Mouse (Mus musculus) thymus, postnatal 36 days (tissue): ENCODE data around the gene Smap2.

ENCODE experiments used
- DNase-seq, 2 experiments: peaks; one replicate each; pipeline ENCODE4 v3.0.0; 2022; ENCODE audit warnings: mixed read lengths in 2 of 2

Smap2 gene

DNA sequence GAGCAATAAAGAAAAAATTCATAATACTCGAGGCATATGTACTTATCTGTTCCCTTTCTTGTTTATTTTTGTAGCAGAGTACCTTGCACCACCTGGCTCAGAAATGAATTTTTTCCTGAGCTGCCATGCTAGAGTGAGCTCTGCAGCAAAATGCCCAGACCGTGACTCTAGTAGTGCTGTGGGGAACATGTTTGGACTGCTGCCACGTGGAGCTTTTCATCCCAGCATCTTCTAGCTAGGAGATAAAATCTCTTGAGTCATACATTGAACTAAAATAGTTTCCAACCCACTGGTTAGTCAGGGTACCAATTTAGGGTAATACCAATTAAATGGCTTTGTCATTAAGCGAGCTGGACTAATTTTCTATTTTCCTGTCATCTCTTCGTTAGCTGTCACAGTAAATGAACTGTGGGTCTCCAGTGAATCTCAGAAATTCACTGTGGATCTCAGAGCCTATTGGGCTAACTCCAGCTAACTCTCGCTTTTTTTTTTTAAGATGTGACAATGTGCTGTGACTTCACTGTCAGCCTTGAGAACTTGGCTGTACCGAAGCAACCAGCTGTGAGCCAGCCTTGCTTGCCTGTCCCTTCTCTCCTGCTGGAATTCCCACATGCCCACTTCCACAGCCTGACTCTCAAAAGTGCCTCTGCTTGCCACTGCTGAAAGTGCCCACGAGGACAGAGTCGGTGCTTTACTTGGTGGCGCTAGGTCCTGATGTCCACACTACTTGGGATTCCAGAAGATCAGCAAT is 3.2 kb upstream of the Smap2 start:
- no peak for DNase-seq

DNA sequence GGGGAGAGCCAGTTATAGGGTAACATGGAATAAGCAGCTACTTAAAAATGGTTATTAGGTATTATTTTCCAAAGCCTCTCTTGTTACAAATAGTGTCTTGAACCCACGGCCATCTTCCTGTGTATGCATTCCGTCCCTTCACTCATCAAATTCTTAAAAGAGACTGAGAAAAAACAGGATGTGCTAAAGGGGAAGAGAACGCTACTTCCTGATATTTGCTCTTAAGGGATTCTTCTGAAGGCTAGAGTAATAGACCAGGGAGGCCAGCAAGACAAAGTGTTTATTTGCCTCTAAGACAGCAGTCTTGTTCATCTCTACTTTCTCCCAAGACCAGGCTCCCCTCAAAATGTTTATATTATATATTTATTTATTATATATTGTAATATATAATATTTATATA is 1.2 kb upstream of the Smap2 start:
- DNase-seq = no peak

DNA sequence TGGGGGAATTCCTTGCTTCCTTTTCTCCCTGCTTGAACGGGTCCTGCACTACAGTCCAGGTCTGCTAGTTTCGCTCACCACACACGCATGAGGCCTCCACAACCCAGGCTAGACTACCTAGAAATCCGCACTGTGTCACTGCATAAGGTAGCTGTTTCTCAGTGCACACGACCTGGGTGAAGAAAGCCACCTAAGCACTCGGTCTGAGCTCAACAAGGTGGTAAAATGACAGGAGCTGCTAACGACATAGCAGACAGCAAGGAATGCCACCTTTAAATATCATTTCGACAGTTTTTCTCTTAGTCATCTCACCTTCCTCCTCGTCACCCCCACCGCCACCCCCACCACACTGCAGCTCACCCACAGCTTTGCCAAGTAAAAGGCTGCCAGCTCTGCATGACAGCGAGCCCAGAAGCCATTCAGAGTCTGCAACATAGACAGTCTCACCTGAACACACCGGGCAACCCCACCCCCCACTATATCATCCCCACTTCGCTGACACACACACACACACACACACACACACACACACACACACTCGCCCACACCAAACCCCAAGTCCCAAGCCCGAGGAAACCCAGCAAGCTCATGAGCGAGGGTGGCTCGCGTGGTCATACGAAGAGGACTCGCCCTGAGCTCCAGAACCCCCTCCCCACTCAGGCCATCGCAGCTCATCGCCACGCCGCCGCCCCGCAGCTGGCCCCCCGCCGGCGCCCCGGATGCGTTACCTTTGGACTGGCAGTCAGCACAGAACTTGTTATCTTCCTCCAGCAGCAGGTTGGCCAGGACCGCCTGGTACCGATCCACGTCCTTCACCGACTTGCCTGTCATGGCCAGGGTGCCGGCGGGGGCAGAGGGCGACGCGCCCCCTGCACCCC is 787 bp downstream of the Smap2 start:
- DNase-seq = no peak

DNA sequence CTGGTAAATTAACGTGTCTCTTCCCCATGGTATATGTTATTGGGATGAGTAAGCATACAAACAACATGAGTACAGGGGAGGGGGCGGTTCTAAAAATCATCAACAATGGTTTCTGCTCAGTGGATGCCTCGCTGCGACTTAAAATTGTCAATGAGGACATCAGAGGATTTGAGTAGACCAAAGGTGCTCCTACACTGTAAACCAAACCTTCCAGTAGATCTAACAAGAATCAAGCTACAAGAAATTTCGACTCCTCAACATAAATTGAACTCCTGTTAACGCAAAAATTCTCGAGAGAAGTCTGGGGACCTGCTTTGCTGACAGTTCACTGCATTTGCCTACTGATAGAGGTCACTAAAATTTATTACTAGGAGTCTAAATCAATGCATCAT is 1.8 kb downstream of the Smap2 start:
- DNase-seq = no peak

DNA sequence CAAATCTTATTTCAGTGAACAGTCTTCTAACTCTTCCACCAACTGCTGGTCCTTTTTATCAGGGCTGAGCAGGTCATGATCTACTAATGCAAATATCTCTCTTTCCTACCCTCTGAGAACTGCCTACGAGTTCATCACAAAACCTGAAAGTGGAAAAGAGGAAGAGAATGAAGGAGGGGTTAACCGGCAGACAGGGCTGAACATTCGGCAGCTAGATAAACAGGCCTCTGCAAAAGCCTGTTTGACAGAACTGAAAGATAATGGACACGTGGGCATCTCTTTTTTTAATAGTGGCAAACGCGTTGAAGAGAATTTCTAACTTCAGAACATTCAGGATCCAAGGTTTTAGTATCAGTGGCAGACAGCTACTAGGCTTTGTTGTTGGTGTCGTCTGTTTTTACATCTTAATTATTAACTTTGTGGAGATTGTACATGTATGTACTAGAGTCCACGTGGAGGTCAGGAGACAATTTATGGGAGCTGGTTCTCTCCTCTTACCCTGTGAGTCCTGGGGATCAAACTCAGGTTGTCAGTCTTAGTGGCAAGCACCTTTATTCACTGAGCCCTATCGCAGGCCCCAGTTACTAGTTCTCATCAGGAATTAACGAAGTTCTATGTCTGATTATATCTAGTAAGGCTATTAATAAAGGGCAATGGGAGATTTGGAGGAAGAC is 2.3 kb downstream of the Smap2 start:
- DNase-seq = no peak

DNA sequence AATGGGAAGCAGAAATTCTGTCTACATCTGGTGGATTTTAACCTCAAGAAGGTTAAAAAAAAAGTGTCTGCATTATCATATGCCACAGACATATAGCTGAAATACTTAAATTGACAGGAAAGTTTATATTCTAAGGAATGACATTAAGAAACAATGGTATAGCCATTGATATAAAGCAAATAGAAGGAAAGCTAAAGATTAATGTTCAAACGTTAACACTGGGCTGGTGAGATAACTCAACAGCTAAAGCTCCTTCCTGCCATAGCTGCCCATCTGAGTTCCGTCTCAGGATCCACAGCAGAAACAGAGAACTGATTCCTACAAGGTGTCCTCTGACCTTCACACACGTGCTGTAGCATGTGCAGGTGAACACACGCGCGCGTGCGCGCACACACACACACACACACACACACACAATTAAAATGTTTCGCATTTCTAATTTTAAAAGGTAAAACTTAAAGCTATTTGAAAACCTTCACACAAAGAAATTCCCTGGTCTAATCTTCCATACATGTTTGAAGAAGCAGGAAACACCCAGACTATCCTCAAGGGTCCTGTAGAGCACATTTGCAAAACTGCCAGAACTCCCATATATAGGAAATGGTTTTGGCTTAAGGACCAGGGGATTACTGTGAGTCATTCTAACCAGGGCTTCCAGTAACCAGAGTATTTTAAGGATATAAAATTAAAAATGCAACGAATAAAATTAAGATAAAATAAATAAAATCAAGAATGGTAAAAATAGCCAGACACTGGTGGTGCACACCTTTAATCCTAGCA is 6.1 kb downstream of the Smap2 start:
- no peak for DNase-seq

DNA sequence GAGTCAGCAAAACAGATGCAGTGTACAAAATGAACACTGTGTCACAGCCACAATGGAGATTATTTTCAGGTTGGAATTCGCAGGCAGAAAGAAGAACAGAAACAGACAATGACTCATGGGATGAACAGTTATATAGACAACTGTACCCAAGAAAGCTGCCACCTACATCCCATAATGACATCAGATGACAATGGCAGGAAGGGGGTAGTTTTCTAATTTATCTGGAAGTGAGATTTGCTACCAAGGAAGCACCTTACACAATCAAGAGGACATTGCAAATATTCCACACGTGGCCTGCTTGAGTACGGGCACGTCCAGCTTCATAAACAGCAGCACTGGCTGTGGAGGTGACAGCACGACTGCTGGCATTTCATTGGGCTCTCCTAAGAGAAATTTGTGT is 7.9 kb downstream of the Smap2 start:
- DNase-seq = no peak

DNA sequence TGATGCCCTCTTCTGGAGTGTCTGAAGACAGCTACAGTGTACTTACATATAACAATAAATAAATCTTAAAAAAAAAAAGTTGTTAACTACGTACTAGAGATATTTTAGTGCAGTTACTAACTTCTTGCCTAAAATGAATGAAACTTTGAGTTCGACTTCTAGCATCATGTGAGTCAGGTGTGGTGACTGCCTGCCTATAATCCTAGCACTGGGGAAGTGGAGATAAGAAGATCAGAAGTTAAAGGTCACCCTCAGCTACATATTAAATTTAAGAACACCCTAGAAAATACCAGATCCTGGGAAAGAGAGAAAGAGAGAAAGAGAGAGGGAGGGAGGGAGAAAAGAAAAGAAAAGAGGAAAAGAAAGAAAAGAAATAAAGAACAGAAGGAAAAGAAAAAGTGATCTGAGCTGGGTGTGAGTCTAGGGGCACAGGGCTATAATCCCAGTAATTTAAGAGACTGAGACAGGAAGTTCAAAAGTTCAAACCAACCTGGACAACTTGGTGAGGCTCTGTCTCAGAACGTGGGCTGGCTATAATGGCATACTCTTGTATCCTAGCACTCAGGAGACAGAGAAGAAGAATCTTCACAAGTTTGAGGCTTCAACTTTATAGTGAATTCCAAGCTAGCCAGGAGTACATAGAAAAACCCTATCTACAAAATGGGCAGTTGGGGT is 8.8 kb downstream of the Smap2 start:
- no peak for DNase-seq

DNA sequence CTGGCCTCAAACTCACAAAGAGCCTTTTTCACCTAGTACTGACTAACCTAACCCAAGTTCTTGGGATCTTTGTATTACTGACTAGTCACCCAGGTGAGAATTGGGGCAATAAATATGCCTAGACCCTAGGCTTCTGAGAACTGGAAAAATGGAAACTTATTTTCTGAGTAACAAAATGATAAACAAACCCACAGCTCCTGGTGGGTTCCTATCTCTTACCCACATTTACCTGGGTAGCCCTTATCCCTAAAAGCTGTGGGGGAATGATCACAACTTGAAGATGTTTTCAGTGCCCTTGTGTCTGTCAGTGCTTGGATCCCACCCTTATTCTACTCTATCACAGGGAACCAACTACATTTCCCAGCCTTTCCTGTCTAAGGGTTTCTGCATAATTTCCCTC is 10.0 kb downstream of the Smap2 start:
- no peak for DNase-seq

DNA sequence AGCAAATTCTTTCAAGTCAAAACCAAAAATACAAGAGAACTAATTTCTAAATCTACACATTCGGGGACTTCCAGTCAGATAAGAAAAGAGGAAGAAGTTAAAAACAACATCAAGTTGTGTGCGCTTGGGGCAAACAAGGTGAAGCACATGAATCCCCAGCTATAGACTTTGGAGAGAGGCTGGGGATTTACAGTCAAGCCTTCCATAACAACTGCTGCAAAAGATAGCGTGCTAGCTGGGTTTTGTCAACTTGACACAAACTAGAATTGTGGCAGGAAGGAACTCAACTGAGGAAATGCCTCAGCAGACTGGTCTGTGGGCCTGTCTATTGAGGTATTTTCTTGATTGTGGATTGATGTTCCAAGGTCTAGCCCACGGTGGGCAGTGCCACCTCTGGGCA is 12.4 kb downstream of the Smap2 start:
- DNase-seq = no peak

DNA sequence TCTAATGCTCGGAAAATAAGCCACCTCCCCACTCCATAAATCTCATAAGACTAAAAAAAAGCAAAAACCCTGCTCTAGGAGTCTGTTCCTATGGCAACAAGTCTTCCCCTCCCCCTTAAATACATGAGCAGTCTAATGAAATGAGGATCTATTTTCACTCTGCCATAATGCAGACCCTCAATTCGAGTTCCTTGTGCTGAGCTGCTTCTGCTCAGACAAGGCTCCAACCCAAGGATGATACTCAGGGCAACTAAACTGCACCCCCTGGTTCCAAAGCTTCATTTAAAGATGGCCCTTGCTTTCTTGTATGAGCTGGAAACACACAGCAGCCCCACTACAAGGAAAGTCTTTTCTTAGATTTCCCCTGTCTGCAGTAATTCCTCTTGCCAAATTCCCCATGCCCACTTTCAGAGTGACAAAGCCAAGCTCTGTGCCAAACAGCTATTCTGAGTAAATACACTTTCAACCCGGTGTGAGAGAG is 13.4 kb downstream of the Smap2 start:
- DNase-seq = no peak

DNA sequence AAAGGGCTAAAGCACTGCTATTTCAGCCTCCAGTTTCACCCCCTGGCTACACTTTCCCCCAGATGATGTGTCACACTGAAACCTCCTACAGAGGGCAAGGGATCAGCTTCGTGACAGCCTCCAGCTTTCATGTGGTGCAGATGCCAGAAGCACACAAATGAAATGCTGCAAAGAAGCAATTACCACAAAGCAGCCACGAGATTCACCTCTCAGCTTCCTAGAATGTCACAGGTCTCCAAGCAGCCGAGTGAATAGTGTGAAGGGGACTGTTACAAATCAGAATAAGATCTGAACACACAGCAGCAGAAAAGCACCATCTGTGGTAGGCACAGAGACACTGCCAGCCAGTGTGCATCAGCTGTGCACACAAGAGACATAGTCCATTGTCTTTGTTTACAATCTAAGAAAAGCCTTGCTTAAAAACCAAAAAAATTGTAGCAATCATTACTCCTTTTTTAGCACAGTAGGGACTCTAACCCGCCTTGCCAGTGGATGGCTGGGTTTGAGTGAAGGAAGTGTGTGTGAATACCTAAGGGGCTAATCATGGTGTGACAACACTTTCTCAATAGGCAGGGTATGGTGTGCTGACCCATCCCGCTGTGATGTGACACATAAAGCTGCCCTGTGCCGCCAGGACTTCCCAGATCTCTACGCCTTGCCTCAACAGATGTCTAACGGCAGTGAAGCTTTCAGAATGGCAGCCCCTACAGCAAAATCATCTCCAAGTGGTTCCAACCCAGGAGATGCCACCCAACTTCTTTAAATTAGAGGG is 14.5 kb downstream of the Smap2 start:
- DNase-seq = peak; percentile 36 to 54

DNA sequence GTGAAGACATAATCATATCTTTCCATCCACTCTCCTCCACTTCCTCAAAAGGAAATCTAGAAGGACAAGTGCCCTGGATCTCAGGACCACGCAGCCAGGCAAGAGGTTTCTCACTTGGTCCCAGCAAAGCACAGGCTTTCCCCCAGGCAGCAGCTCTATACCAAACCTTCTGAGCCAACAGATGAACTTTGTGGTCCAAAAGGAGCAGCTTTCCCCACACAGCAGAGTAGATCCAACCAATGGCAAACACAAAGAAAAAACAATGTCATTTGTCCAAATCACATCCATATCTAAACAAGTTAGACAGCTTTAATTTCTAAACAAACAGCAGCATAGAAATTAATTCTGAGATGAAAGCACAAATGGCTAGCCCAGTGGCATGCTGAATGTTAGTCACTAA is 15.4 kb downstream of the Smap2 start:
- no peak for DNase-seq

DNA sequence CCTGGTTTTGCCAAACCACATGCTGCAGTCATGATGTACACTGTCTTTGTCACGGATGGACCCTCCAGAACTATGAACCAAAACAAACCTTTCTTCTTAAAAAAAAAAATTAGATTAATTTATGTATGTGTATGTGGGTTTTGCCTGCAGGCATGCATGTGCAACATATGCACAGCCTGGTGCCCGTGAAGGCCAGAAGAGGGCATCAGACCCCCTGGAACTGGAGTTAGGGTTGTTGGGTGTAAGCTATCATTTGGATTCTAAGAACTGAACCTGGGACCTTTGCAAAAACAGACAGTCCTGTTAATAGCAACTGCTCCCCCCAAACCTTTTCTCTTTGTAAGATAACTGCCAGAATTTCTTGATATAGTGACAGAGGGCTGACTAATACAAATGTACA is 16.0 kb downstream of the Smap2 start:
- peak; percentile 9 to 22 for DNase-seq

DNA sequence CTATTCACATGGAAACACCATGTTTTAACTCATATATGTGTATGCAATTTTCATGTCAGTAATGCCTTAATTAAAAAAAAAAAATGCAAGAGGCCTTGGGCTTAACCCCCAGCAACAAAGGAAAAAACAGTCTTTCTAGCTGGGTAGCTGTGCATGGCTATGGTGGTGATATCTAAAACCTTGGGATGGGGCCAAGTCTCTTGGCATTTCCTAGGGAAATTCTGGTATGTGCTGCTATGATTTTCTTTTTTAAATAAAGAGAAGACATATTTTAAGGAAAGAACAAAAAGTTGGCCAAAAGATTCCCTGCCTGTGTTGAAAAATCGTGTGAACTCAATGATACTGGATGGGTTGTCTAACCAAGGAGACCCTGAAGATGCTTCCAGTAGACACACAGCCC is 21.1 kb downstream of the Smap2 start:
- no peak for DNase-seq

DNA sequence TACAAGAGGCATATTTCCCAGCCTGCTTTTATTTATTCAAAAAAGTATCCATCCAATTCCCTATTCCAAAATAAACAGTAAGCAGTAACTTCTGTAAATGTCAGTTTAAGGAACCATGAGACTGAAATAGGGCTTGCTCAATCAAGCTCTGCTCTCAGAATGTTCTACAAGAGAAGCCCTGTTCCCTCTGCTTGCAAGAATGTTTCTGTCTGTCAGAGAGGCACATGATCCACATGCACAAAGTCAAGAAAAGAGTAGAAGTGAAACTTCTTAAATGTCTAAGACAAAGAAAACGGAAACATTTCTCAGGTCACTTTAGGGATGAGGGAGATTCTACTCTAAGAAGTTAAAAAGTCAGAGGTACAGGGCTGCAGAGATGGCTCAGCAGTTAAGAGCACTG is 24.0 kb downstream of the Smap2 start:
- no peak for DNase-seq

DNA sequence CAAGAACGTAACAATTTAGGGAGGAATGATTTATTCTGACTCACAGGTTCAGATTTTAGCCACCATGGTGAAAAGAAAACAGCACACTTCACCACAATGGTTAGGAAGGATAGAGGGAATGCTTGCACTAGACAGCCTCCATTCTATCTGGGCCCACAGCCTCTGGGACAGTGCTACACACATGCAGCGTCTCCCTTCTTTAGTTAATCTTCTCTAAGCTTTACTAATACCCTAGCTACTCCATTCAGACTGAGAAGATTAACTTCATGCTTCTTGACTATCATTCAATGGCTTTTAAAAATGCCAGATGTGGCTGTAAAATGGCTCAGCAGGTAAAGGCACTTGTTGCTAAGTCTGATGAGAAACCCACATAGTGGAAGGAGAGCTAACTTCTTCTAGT is 24.8 kb downstream of the Smap2 start:
- DNase-seq = no peak

DNA sequence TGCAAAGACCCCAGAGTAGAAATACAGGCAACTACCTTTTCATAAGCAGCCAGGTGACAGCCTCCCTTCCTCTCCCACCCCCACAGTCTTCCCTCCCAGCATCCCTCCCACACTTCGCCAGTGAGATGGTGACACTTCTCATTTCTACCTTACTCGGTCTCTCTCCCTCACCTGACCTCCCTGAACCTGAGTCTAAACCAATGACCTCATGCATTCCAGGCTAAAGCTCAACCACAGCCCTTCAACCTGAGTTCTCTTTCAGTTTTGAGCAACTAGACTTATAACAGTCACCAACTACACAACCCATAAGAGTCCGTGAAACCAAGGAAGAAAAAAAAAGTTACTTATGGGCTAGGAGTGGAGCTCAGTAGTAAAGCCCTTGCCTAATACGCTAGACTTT is 29.7 kb downstream of the Smap2 start:
- no peak for DNase-seq

DNA sequence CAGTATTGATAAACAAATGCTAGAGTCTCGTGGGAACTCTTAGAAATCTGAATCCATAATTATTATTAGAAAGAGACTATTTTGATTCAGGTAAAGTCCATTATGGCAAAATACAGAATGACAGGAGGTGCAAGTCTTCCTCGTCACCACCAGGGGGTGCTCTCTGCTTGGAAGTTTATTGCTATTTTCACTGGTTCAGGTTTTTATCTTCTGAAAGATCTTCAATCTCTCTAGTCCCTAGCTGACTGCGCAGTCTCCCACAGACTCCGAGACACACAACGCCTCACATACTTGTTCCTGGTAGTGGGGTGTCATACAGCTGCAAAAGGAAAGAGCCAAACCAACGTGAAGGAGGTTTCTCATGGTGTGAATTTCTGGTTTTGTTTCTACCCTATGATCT is 30.6 kb downstream of the Smap2 start:
- DNase-seq = peak; percentile 23 to 32

DNA sequence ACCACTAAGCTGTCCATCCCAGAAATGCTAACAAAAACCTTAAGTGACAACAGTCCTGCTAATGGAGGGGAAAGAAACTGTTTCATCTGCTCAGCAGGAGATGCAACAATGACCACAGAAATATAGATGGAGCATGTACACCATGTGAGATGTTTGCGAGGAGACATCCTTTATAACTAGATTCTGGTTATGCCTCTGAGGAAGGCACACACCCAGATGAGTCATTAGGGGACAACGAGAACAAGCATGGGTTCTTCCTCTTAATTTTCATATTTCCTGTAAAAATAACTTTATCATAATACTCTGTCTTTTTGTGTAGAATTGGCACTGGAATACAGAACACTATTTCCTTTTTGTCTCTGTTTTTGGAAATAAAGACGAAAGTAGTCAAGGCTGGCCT is 38.8 kb downstream of the Smap2 start:
- no peak for DNase-seq

DNA sequence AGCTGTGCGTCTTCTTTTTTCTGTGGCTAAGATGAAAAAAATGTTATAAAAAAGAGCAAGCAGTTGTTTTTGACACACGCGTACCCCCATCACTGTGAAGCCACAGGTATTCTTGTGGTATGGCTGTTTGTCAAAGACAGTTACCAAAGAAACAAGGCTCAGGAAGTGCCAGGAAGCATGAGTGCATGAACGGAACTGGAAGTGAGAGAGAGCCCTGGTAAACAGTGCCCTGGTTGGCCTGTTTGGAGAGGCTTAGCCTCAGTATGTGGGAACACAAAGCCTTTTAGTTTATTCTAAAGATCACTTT is 41.7 kb downstream of the Smap2 start:
- peak in 1 of 2 experiments; percentile 66 for DNase-seq
